Mouse (Mus musculus): ENCODE data around the gene Ccdc191. TPM values are rescaled to one million over a fixed set of nuclear protein-coding genes. Genes with fewer than 3 reads are reported as not detected.

The Ccdc191 gene
- polyA plus RNA-seq, 1 experiment from 2014 or later, result 11.1 TPM

GRCm38 (mm10) chr16:43925001-43925558, 35.5 kb downstream of the Ccdc191 start:
- Histone ChIP-seq H3K27me3 (ENCODE audit: insufficient read depth, low read length) (no peaks in the 10 kb centered on the region), H3K36me3 (ENCODE audit: insufficient read depth, low read length) (no peaks in the 10 kb centered on the region), H3K4me3 (replicated peaks; ENCODE audit: low read depth, low read length) (no peak overlapping the region), H3K9me3 (replicated peaks; ENCODE audit: low read length) (no peaks in the 10 kb centered on the region), H3K4me2 (ENCODE audit: low read length) (no peak overlapping the region), H3K27ac (no peak overlapping the region), H3K4me1 (replicated peaks; ENCODE audit: insufficient read depth, low read length) (no peaks in the 10 kb centered on the region), H3K9ac (ENCODE audit: low read depth, low read length) (no peak overlapping the region)
- WGBS, result 33% methylated on average over 6 of the region's 6 CpGs
- TF ChIP-seq CTCF (IDR thresholded peaks at IDR 0.05; ENCODE audit: low read depth), result no peak
- peak; percentile 5 for DNase-seq (ENCODE audit: low spot score)
- no peak for ATAC-seq (replicated peaks; ENCODE audit: low FRiP score, low read depth)

GRCm38 (mm10) chr16:43925846-43926245, 36.2 kb downstream of the Ccdc191 start:
- DNase-seq (ENCODE audit: low spot score), result no peak
- Histone ChIP-seq H3K4me1 (replicated peaks; ENCODE audit: insufficient read depth, low read length) (no peaks in the 10 kb centered on the region), H3K36me3 (ENCODE audit: insufficient read depth, low read length) (no peaks in the 10 kb centered on the region), H3K9ac (ENCODE audit: low read depth, low read length) (no peak overlapping the region), H3K4me2 (ENCODE audit: low read length) (no peak overlapping the region), H3K4me3 (replicated peaks; ENCODE audit: low read depth, low read length) (no peak overlapping the region), H3K9me3 (replicated peaks; ENCODE audit: low read length) (no peaks in the 10 kb centered on the region), H3K27me3 (ENCODE audit: insufficient read depth, low read length) (no peaks in the 10 kb centered on the region), H3K27ac (no peak overlapping the region)
- WGBS, result 79% methylated on average over 1 of the region's 1 CpGs
- TF ChIP-seq CTCF (IDR thresholded peaks at IDR 0.05; ENCODE audit: low read depth), result no peak
- ATAC-seq (replicated peaks; ENCODE audit: low FRiP score, low read depth), result no peak

- no peaks in the 10 kb centered on the region for H3K27me3 ChIP-seq (ENCODE audit: insufficient read depth, low read length)
- no peaks in the 10 kb centered on the region for H3K9me3 ChIP-seq (replicated peaks; ENCODE audit: low read length)
- ATAC-seq (replicated peaks; ENCODE audit: low FRiP score, low read depth) (no peak), DNase-seq (ENCODE audit: low spot score) (peak; percentile 28)
- no peak within 1 kb of the TSS for H3K27ac ChIP-seq
- no peaks in the 10 kb centered on the region for H3K36me3 ChIP-seq (ENCODE audit: insufficient read depth, low read length)
- H3K4me1 ChIP-seq (replicated peaks; ENCODE audit: insufficient read depth, low read length), result no peaks in the 10 kb centered on the region
- H3K9ac ChIP-seq (ENCODE audit: low read depth, low read length), result no peak within 1 kb of the TSS
- H3K4me3 ChIP-seq (replicated peaks; ENCODE audit: low read depth, low read length), result no peak within 1 kb of the TSS
- WGBS, result 65% methylated on average over 6 of the region's 6 CpGs
- TF ChIP-seq CTCF (IDR thresholded peaks at IDR 0.05; ENCODE audit: low read depth), result no peak
- H3K4me2 ChIP-seq (ENCODE audit: low read length), result no peak within 1 kb of the TSS
Observed at GRCm38 (mm10) chr16:43926341-43926859, 36.8 kb downstream of the Ccdc191 start, which contains the start of gene Qtrt2. Gene Qtrt2, minus strand, starts transcription at chr16:43926809.

DNA sequence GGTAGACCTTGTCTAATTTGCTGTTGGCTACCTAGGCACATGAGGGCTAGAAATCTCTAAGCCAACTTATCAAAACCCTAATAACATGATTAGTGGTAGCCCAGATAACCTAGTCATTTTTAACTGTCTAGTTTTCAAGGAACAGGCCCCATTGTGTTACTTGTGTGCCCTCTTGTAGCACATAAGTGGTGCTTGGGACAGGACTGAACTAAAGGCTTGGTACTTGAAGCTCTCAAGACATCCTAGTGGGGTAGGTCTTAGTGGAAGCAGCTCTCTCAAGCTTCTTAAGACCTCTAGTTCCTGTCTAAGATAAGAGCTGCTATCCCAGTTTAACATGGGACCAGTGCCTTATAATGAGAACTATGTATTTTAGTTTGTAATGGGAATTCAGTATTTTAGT, 41.0 kb downstream of the Ccdc191 start:
- H3K9me3 ChIP-seq (replicated peaks; ENCODE audit: low read length), result no peaks in the 10 kb centered on the region
- H3K4me2 ChIP-seq (ENCODE audit: low read length), result no peak overlapping the region
- H3K27me3 ChIP-seq (ENCODE audit: insufficient read depth, low read length), result no peaks in the 10 kb centered on the region
- H3K36me3 ChIP-seq (ENCODE audit: insufficient read depth, low read length), result no peaks in the 10 kb centered on the region
- no peak overlapping the region for H3K27ac ChIP-seq
- no peak overlapping the region for H3K4me3 ChIP-seq (replicated peaks; ENCODE audit: low read depth, low read length)
- H3K9ac ChIP-seq (ENCODE audit: low read depth, low read length), result no peak overlapping the region
- H3K4me1 ChIP-seq (replicated peaks; ENCODE audit: insufficient read depth, low read length), result no peaks in the 10 kb centered on the region
- no peak for TF ChIP-seq CTCF (IDR thresholded peaks at IDR 0.05; ENCODE audit: low read depth)
- DNase-seq (ENCODE audit: low spot score) (no peak), ATAC-seq (replicated peaks; ENCODE audit: low FRiP score, low read depth) (no peak)

- ATAC-seq (replicated peaks; ENCODE audit: low FRiP score, low read depth) (no peak), DNase-seq (ENCODE audit: low spot score) (peak; percentile 77)
- no peaks in the 10 kb centered on the region for H3K27me3 ChIP-seq (ENCODE audit: insufficient read depth, low read length)
- TF ChIP-seq CTCF (IDR thresholded peaks at IDR 0.05; ENCODE audit: low read depth), result no peak
- no peaks in the 10 kb centered on the region for H3K36me3 ChIP-seq (ENCODE audit: insufficient read depth, low read length)
- H3K4me3 ChIP-seq (replicated peaks; ENCODE audit: low read depth, low read length), result no peak overlapping the region
- H3K27ac ChIP-seq, result no peak overlapping the region
- WGBS, result 35% methylated on average over 3 of the region's 3 CpGs
- H3K4me2 ChIP-seq (ENCODE audit: low read length), result no peak overlapping the region
- H3K4me1 ChIP-seq (replicated peaks; ENCODE audit: insufficient read depth, low read length), result no peaks in the 10 kb centered on the region
- no peak overlapping the region for H3K9ac ChIP-seq (ENCODE audit: low read depth, low read length)
- H3K9me3 ChIP-seq (replicated peaks; ENCODE audit: low read length), result no peaks in the 10 kb centered on the region
Observed at GRCm38 (mm10) chr16:43931502-43931901, 41.9 kb downstream of the Ccdc191 start.

DNA sequence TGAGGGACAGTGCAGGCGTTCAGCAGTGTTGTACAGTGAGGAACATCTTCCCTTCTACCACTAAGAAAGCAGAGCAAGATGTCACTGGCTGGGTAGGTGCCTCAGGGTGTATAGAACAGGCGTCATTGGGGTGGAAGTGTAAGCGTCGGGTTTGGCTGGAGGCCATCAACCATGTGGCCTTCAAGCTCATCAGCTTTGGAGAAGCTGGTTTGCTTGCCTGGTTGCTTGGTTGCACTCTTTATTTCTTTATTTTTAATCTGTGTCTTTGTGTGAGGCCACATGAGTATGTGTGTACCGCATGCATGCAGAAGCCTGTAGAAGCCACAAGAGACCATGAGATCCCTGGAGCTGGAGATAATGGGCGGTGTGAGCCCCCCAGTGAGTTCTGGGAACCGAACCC, 42.7 kb downstream of the Ccdc191 start:
- Histone ChIP-seq H3K4me1 (replicated peaks; ENCODE audit: insufficient read depth, low read length) (no peaks in the 10 kb centered on the region), H3K27me3 (ENCODE audit: insufficient read depth, low read length) (no peaks in the 10 kb centered on the region), H3K9ac (ENCODE audit: low read depth, low read length) (no peak overlapping the region), H3K27ac (no peak overlapping the region), H3K36me3 (ENCODE audit: insufficient read depth, low read length) (no peaks in the 10 kb centered on the region), H3K4me3 (replicated peaks; ENCODE audit: low read depth, low read length) (no peak overlapping the region), H3K4me2 (ENCODE audit: low read length) (no peak overlapping the region), H3K9me3 (replicated peaks; ENCODE audit: low read length) (no peaks in the 10 kb centered on the region)
- ATAC-seq (replicated peaks; ENCODE audit: low FRiP score, low read depth) (no peak), DNase-seq (ENCODE audit: low spot score) (no peak)
- TF ChIP-seq CTCF (IDR thresholded peaks at IDR 0.05; ENCODE audit: low read depth), result no peak
- WGBS, result 90% methylated on average over 7 of the region's 7 CpGs

DNA sequence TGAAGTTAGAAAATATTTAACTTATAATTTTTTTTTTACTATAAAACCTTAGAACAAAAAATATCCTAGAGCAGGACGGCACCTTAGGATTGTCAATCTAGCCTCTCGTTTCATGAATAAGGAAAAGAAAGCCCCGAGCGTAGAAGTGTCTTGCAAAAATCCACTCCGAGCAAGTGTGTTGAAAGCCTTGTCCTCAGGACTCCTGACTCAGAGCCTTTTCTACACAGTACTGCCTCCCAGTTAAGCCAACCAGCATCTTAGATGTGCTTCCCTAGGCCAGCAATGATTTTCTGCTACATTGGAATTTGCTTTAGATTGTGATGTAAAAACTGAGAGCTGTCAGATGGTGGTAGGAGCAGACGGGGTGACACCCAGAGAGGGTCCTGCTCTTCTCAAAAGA, 43.4 kb downstream of the Ccdc191 start:
- H3K4me1 ChIP-seq (replicated peaks; ENCODE audit: insufficient read depth, low read length), result no peaks in the 10 kb centered on the region
- WGBS, result 86% methylated on average over 6 of the region's 6 CpGs

More for the DNA sequence above, 43.4 kb downstream of the Ccdc191 start:
- H3K4me3 ChIP-seq (replicated peaks; ENCODE audit: low read depth, low read length), result no peak overlapping the region
- H3K9ac ChIP-seq (ENCODE audit: low read depth, low read length), result no peak overlapping the region
- H3K36me3 ChIP-seq (ENCODE audit: insufficient read depth, low read length), result no peaks in the 10 kb centered on the region
- H3K27ac ChIP-seq, result no peak overlapping the region
- H3K27me3 ChIP-seq (ENCODE audit: insufficient read depth, low read length), result no peaks in the 10 kb centered on the region
- ATAC-seq (replicated peaks; ENCODE audit: low FRiP score, low read depth) (no peak), DNase-seq (ENCODE audit: low spot score) (no peak)
- no peak for TF ChIP-seq CTCF (IDR thresholded peaks at IDR 0.05; ENCODE audit: low read depth)
- H3K9me3 ChIP-seq (replicated peaks; ENCODE audit: low read length), result no peaks in the 10 kb centered on the region
- no peak overlapping the region for H3K4me2 ChIP-seq (ENCODE audit: low read length)
